Mouse (Mus musculus) testis, postnatal 14 days (tissue): ENCODE results near the gene Gpsm3.
"Not testable (repeated sequence)": the region's sequence is repeated elsewhere in the genome, so short reads cannot be mapped to it uniquely, and the experiment has no call there.

Source experiments
- DNase-seq: peaks from one replicate; pipeline ENCODE4 v3.0.0; 2021; ENCODE audit warnings: low spot score

Gpsm3 gene

DNA sequence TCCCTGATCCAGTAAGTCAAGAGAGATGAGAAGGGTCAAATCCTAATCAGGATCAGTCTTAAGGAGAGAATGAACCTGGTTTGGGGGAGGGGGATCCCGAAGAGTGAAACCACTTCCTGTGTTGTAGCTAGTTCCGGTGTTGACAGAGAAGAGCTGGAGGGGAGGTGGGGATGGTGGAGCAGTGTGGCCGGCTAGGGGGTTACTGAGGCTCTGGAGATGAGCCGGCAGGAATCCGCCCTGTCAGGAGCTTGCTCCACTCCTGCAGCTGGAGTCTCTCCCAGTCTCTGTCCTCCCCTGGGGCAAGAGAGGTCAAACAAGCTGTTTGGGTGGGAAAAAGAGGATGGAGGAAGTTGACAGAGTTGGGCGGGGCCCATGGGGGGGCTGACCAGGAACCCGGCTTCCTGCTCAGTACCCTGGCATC, at the start of gene Gpsm3:
Gene Gpsm3 (plus strand): TSS at position 126 of the 421 bp plus-strand sequence.
- DNase-seq: peak; percentile 66

- DNase-seq: not testable (repeated sequence)
Measured at GRCm38 (mm10) chr17:34543567-34543966, 46.0 kb upstream of the Gpsm3 start.

GRCm38 (mm10) chr17:34546797-34547196, 42.8 kb upstream of the Gpsm3 start:
- no peak for DNase-seq

GRCm38 (mm10) chr17:34547601-34548000, 42.0 kb upstream of the Gpsm3 start:
- DNase-seq: no peak

GRCm38 (mm10) chr17:34549156-34549555, 40.5 kb upstream of the Gpsm3 start:
- DNase-seq: no peak

GRCm38 (mm10) chr17:34549843-34550242, 39.8 kb upstream of the Gpsm3 start:
- DNase-seq: no peak

GRCm38 (mm10) chr17:34555483-34555882, 34.1 kb upstream of the Gpsm3 start:
- DNase-seq: peak; percentile 53

DNA sequence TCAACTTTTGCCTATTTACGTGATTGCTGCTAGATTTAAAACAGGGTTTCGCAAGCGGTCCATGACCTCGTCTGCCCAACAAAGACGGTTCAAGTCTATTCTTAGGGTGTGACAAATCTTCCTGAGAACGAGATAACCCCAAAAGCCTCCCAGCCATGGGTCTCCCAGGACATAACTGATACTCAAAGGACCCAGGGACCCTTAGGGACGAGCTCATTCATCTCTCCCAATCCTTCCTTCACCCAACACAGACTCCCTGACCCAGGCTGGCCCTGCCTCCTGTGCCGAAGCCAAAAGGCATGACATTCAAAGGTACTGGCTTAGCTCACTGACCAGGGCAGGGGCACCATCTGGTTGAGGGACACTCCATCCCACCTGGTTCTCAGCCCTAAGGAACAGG, 33.2 kb upstream of the Gpsm3 start:
- no peak for DNase-seq

DNA sequence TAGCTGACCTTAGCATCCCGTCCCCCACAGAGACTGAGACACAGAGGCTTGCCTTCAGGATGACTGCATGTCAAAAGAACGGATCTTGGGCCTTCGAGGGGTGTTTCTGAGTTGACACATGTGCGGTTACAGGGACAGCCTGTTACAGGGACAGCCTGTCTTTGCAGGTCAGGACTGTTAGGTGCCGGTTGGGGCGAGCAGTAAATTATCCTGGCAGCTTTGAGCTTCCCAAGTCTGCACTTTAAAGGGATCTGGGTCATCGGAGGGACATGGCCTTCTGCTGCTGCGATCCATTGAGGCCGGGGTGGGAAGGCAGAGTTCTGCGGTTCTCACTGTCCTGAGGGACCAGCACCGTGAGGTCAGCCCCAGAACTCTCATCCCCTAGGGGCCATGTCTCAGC, 32.2 kb upstream of the Gpsm3 start:
- no peak for DNase-seq

DNA sequence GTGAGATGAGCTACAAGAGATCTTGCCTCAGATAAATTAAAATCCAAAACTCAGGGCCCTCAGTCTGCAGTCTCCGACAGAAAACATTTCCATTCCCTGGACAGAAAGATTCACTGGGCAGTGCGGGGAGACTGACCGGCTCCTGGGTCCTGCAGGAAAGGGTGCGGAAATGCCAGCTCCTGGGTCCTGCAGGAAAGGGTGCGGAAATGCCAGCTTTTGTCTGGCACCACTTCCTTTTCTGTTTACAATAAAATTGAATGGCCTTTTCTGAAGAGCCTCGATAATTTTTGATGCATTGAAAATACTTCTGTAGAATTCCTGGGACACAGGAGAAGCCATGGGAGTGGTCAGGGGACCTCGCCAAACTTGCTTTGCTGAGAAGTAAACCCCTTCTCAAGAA, 30.5 kb upstream of the Gpsm3 start:
- DNase-seq: no peak

- no peak for DNase-seq
Measured at GRCm38 (mm10) chr17:34559895-34560294, 29.7 kb upstream of the Gpsm3 start.

DNA sequence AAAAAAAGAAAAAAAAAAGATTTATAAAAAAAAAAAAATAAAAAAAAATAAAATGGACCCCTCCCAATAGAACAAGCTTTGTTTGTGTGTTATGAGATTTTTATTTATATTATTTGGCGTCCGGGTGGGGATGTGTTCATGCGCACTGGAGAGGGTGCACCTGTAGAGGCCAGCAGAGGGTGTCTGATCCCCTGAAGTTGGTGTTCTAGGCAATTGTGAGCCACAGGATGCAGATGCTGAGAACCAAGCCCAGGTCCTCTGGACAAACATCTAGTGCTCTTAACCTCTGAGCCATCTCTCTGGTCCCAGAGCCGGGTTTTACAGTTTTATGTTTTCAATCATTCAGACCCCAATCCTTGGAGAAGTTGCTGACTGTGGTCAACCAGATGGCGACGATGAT, 29.2 kb upstream of the Gpsm3 start:
- no peak for DNase-seq

DNA sequence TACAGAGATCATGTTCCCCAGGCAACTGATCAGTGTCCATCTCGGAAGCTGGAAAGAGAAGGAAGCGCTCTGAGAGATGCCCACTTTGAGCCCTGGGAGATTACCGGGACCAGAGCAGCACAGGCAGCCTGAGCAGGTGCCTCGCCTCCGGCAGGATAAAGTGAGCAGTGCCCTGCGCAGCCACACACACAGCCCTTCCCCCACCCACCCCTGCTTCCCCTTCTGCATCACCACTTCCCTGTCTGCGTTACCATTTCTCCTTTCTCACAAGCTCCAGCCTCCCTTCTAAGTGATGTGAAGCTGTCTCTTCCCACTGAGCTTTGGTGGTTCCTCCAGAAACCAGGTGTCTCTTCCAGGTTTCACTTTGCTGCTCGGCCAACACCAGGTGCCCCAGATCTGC, 28.4 kb upstream of the Gpsm3 start:
- no peak for DNase-seq

GRCm38 (mm10) chr17:34562595-34562994, 27.0 kb upstream of the Gpsm3 start:
- no peak for DNase-seq

DNA sequence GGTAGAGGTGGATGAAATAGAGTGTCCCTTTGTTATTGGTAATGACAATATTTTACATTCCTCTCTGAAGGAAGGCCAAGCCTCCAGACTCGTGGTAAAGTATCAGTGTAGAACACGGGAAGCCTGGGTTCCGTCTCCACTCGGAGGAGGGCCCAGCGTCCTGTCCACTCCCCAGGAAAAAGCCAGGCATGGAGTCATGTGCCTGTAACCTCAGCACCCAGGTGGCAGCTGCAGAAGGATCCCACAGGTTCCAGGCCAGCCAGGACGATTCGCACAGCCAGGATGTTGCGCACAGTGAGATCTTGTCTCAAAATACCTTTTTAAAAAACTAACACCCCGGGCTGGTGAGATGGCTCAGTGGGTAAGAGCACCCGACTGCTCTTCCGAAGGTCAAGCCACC, 26.3 kb upstream of the Gpsm3 start:
- no peak for DNase-seq

- DNase-seq: no peak
Measured at GRCm38 (mm10) chr17:34564003-34564421, 25.6 kb upstream of the Gpsm3 start, which contains the start of gene Notch4. TSS of gene Notch4 (plus strand) at chr17:34564268.

DNA sequence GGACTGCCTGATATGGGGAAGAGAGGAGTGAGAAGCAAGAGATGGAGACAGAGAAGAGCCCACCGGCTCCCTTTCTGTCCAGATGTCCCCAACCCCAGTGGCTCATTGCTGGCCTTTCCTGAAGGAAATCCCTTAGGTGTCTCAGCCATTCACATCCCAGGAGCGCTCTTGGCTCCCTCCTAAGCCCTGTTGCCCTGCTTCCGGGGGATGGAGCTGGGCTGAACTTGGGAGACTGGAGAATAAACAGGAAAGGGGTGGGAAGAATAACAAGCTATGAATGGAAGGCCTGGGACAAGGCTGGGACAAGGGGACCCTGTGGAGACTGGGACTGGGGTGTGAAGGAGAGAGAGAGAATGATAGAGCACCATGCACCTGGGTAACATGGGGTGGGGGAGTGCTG, 24.8 kb upstream of the Gpsm3 start:
- no peak for DNase-seq

- no peak for DNase-seq
Measured at GRCm38 (mm10) chr17:34567311-34567710, 22.3 kb upstream of the Gpsm3 start.

GRCm38 (mm10) chr17:34568421-34568820, 21.2 kb upstream of the Gpsm3 start:
- no peak for DNase-seq

DNA sequence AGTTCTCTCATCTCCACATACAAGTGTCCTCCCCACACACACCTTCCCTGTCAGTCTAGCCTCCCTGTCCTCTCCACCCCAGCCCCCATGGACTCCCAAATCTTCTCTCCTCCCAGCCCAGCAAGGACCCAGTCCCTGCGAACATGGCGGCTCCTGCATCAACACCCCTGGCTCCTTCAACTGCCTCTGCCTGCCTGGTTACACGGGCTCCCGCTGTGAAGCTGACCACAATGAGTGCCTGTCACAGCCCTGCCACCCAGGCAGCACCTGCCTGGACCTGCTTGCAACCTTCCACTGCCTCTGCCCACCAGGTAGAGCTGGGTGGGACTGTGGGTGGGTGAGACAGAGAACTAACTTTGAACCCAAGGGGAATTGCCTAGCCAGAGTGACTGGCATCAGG, 19.7 kb upstream of the Gpsm3 start:
- DNase-seq: no peak

DNA sequence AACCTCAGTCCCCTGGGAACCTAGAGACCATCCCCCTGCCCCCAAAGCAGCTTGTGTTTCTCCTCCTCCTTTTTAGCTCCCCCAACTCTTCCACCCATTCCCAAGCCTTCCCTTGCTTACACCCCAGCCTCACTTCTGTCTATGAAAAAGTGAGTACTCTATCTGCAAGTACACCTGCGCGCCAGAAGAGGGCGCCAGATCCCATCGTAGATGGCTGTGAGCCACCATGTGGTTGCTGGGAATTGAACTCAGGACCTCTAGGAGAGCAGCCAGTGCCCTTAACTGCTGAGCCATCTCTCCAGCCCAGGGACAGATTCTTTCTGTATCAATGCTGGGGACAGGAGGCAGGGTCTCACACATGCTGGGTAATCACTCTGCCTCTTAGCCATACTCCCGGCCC, 17.7 kb upstream of the Gpsm3 start:
- no peak for DNase-seq

DNA sequence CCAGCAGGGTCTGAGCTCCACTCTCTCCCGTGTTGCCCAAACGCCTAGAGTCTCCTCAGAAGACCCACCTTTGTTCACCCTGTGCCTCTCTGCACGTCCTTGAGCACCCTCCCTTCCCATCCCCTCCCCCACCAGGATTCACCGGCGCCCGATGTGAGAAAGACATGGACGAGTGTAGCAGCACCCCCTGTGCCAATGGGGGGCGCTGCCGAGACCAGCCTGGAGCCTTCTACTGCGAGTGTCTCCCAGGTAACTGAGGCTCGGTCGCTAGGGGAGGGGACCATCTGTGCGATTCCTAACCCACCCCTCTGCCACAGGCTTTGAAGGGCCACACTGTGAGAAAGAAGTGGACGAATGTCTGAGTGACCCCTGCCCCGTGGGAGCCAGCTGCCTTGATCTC, 17.2 kb upstream of the Gpsm3 start:
- DNase-seq: no peak

GRCm38 (mm10) chr17:34576577-34576976, 13.0 kb upstream of the Gpsm3 start:
- DNase-seq: no peak

DNA sequence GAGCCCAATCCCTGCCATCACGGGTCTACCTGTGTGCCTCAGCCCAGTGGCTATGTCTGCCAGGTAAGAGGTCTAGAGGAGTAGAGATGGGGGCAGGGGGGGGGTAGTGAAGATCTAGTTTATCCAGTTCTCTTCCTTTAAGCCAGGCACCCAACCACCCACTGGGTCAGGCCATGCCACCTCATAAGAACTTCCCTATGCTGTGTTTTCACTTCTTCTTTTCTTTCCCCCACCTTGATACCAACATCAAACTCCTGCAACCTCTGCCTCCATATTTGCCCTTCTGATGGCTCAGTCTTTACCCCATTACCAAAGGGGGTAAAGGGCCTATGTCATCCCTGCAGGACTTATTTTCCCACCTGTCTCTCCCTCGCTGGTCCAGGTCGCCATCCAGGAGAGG, 11.5 kb upstream of the Gpsm3 start:
- no peak for DNase-seq

DNA sequence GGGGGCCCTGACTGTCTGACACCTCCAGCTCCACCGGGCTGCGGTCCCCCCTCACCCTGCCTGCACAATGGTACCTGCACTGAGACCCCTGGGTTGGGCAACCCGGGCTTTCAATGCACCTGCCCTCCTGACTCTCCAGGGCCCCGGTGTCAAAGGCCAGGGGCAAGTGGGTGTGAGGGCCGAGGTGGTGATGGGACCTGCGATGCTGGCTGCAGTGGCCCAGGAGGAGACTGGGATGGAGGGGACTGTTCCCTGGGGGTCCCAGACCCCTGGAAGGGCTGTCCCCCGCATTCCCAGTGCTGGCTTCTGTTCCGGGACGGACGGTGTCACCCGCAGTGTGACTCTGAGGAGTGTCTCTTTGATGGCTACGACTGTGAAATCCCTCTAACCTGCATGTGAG, 7.1 kb upstream of the Gpsm3 start:
- no peak for DNase-seq
